Mouse (Mus musculus): ENCODE measurements around the gene Ppp1r27.

Ppp1r27 gene

GRCm38 (mm10) chr11:120547469-120547868 is 3.5 kb downstream of the Ppp1r27 start:
- DNase-seq (ENCODE audit: low spot score): peak; percentile 42

GRCm38 (mm10) chr11:120545964-120546363 is 5.0 kb downstream of the Ppp1r27 start:
- DNase-seq (ENCODE audit: low spot score): no peak

- DNase-seq (ENCODE audit: low spot score): peak; percentile 45
Measured at GRCm38 (mm10) chr11:120542376-120542775, 8.6 kb downstream of the Ppp1r27 start.

- no peak for DNase-seq (ENCODE audit: low spot score)
Measured at GRCm38 (mm10) chr11:120541907-120542306, 9.0 kb downstream of the Ppp1r27 start.

GRCm38 (mm10) chr11:120539285-120540014 is 11.5 kb downstream of the Ppp1r27 start:
- no peak for DNase-seq (ENCODE audit: low spot score)

- DNase-seq (ENCODE audit: low spot score): no peak
Measured at GRCm38 (mm10) chr11:120538955-120539284, 12.0 kb downstream of the Ppp1r27 start.

- DNase-seq (ENCODE audit: low spot score): peak; percentile 58
Measured at GRCm38 (mm10) chr11:120538485-120538884, 12.4 kb downstream of the Ppp1r27 start.

- no peak for DNase-seq (ENCODE audit: low spot score)
Measured at GRCm38 (mm10) chr11:120535804-120536203, 15.1 kb downstream of the Ppp1r27 start.

GRCm38 (mm10) chr11:120535145-120535544 is 15.8 kb downstream of the Ppp1r27 start:
- DNase-seq (ENCODE audit: low spot score): no peak

GRCm38 (mm10) chr11:120534093-120534492 is 16.8 kb downstream of the Ppp1r27 start:
- DNase-seq (ENCODE audit: low spot score): no peak

GRCm38 (mm10) chr11:120531646-120532045 is 19.3 kb downstream of the Ppp1r27 start:
- DNase-seq (ENCODE audit: low spot score): no peak

GRCm38 (mm10) chr11:120530085-120530964 is 20.6 kb downstream of the Ppp1r27 start, which contains the start of gene Gcgr:
Gene Gcgr (plus strand): TSS chr11:120530699.
- DNase-seq (ENCODE audit: low spot score): no peak

GRCm38 (mm10) chr11:120528903-120529302 is 22.0 kb downstream of the Ppp1r27 start:
- DNase-seq (ENCODE audit: low spot score): no peak

- peak; percentile 55 for DNase-seq (ENCODE audit: low spot score)
Measured at GRCm38 (mm10) chr11:120527690-120528354, 23.1 kb downstream of the Ppp1r27 start.

GRCm38 (mm10) chr11:120525959-120526358 is 25.0 kb downstream of the Ppp1r27 start:
- DNase-seq (ENCODE audit: low spot score): no peak

- DNase-seq (ENCODE audit: low spot score): no peak
Measured at GRCm38 (mm10) chr11:120522581-120522980, 28.4 kb downstream of the Ppp1r27 start.

- DNase-seq (ENCODE audit: low spot score): peak; percentile 81
Measured at GRCm38 (mm10) chr11:120520967-120521540, 29.9 kb downstream of the Ppp1r27 start.

- DNase-seq (ENCODE audit: low spot score): no peak
Measured at GRCm38 (mm10) chr11:120520498-120520897, 30.4 kb downstream of the Ppp1r27 start.

GRCm38 (mm10) chr11:120519738-120520137 is 31.2 kb downstream of the Ppp1r27 start:
- no peak for DNase-seq (ENCODE audit: low spot score)

GRCm38 (mm10) chr11:120518558-120518957 is 32.4 kb downstream of the Ppp1r27 start:
- DNase-seq (ENCODE audit: low spot score): no peak

GRCm38 (mm10) chr11:120518027-120518426 is 32.9 kb downstream of the Ppp1r27 start:
- peak; percentile 83 for DNase-seq (ENCODE audit: low spot score)

GRCm38 (mm10) chr11:120517147-120517546 is 33.8 kb downstream of the Ppp1r27 start:
- no peak for DNase-seq (ENCODE audit: low spot score)

Measured in adipocyte (in vitro differentiated cells).